Mouse (Mus musculus): ENCODE measurements around the gene Dop1b. TPM values are rescaled to one million over a fixed set of nuclear protein-coding genes. Genes with fewer than 3 reads are reported as not detected.

The Dop1b gene
- polyA plus RNA-seq, 1 experiment from 2014 or later = 8.4 TPM

DNA sequence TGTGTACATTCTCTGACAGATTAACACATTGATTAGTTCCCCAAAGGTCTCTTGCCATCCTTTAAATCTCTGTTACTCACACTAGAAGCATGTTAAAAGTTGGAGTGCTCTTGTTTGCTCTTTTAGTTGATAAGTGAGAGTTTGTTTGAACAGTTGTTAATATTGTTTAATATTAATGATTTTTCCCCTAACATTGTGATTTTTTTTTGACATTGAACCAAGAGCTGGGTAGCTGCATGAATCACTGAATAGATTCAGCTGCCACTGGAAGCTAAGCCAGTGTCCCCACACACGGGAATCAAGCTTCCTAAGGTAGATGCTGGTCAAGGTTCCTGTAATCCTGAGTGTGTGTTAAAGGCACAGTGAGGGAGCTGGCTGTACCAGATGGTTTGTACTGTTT, 31.2 kb downstream of the Dop1b start:
- Histone ChIP-seq H3K27ac (ENCODE audit: low read length) (no peak overlapping the region), H3K4me2 (ENCODE audit: low read depth, low read length) (no peak overlapping the region), H3K4me3 (ENCODE audit: low read length) (no peak overlapping the region), H3K9ac (ENCODE audit: low read length) (no peak overlapping the region), H3K27me3 (ENCODE audit: control insufficient read depth, insufficient read depth, low read length) (no peaks in the 10 kb centered on the region), H3K4me1 (ENCODE audit: control insufficient read depth, insufficient read depth, low read length) (no peaks in the 10 kb centered on the region), H3K9me3 (replicated peaks; ENCODE audit: control insufficient read depth, low read length) (no peaks in the 10 kb centered on the region), H3K36me3 (ENCODE audit: control insufficient read depth, insufficient read depth) (no peaks in the 10 kb centered on the region)
- WGBS = 57% methylated on average over 1 of the region's 1 CpGs
- ATAC-seq (replicated peaks; ENCODE audit: extremely low read depth, insufficient read depth, low FRiP score) = no peak

DNA sequence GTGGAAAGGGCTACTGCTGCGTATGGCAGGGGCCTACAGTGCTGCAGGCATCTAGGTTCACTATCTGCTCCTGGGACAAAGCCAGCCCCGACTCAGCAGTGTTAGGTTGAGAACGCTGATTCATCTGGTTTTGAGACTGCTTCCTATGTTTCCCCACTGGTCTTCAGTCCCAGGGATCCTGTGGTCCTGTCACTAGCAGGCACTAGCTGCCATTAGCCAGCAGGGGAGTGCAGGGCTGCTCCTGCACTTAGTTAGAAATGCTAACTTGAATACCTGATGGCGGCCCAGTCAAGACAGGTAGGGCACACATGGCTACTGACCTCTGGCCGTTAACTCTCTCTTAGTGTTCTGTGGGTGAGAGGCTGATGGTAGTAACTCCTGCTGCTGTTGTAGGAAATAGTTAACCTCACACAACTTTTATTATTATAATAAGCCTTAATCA, 32.4 kb downstream of the Dop1b start:
- H3K9ac ChIP-seq (ENCODE audit: low read length) = no peak overlapping the region
- H3K36me3 ChIP-seq (ENCODE audit: control insufficient read depth, insufficient read depth) = no peaks in the 10 kb centered on the region
- no peaks in the 10 kb centered on the region for H3K27me3 ChIP-seq (ENCODE audit: control insufficient read depth, insufficient read depth, low read length)
- ATAC-seq (replicated peaks; ENCODE audit: extremely low read depth, insufficient read depth, low FRiP score) = no peak
- H3K4me3 ChIP-seq (ENCODE audit: low read length) = no peak overlapping the region
- WGBS = 65% methylated on average over 5 of the region's 5 CpGs
- no peaks in the 10 kb centered on the region for H3K9me3 ChIP-seq (replicated peaks; ENCODE audit: control insufficient read depth, low read length)
- no peaks in the 10 kb centered on the region for H3K4me1 ChIP-seq (ENCODE audit: control insufficient read depth, insufficient read depth, low read length)
- no peak overlapping the region for H3K4me2 ChIP-seq (ENCODE audit: low read depth, low read length)
- no peak overlapping the region for H3K27ac ChIP-seq (ENCODE audit: low read length)

DNA sequence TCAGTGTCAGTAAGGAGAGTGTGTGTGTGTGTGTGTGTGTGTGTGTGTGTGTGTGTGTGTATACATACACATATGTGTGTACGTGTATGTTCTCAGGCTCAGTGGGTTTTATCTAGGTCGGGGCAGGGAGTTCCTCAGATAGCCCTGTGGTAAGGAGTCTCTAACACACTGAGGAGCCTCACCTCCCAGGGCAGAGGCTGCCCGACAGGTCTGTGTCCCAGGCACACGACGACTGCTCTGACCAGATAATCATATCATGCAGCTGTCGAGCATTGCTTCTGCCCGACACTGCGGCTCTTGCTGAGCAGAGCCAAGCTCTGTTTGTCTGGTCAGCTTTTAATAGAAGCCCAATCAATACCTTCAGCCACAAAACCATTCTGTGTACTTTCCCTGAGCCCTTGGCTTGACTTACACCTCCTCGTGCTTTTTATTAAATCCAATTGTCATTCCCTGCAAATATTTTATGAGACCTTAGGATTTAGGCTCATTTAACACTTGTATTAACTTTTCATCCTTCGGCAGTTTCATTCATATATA, 33.2 kb downstream of the Dop1b start:
- 55% methylated on average over 10 of the region's 10 CpGs for WGBS
- no peaks in the 10 kb centered on the region for H3K36me3 ChIP-seq (ENCODE audit: control insufficient read depth, insufficient read depth)
- no peaks in the 10 kb centered on the region for H3K4me1 ChIP-seq (ENCODE audit: control insufficient read depth, insufficient read depth, low read length)
- no peaks in the 10 kb centered on the region for H3K27me3 ChIP-seq (ENCODE audit: control insufficient read depth, insufficient read depth, low read length)
- no peak overlapping the region for H3K4me2 ChIP-seq (ENCODE audit: low read depth, low read length)
- no peak overlapping the region for H3K27ac ChIP-seq (ENCODE audit: low read length)
- H3K9me3 ChIP-seq (replicated peaks; ENCODE audit: control insufficient read depth, low read length) = no peaks in the 10 kb centered on the region
- ATAC-seq (replicated peaks; ENCODE audit: extremely low read depth, insufficient read depth, low FRiP score) = no peak
- H3K4me3 ChIP-seq (ENCODE audit: low read length) = no peak overlapping the region
- H3K9ac ChIP-seq (ENCODE audit: low read length) = no peak overlapping the region

GRCm38 (mm10) chr16:93746397-93746796, 34.7 kb downstream of the Dop1b start:
- Histone ChIP-seq H3K9ac (ENCODE audit: low read length) (no peak overlapping the region), H3K27ac (ENCODE audit: low read length) (no peak overlapping the region), H3K4me1 (ENCODE audit: control insufficient read depth, insufficient read depth, low read length) (no peaks in the 10 kb centered on the region), H3K36me3 (ENCODE audit: control insufficient read depth, insufficient read depth) (no peaks in the 10 kb centered on the region), H3K4me2 (ENCODE audit: low read depth, low read length) (no peak overlapping the region), H3K4me3 (ENCODE audit: low read length) (no peak overlapping the region), H3K9me3 (replicated peaks; ENCODE audit: control insufficient read depth, low read length) (no peaks in the 10 kb centered on the region), H3K27me3 (ENCODE audit: control insufficient read depth, insufficient read depth, low read length) (no peaks in the 10 kb centered on the region)
- WGBS = 45% methylated on average over 8 of the region's 8 CpGs
- no peak for ATAC-seq (replicated peaks; ENCODE audit: extremely low read depth, insufficient read depth, low FRiP score)

- 95% methylated on average over 4 of the region's 4 CpGs for WGBS
- H3K4me3 ChIP-seq (ENCODE audit: low read length) = no peak overlapping the region
- H3K9ac ChIP-seq (ENCODE audit: low read length) = no peak overlapping the region
- no peaks in the 10 kb centered on the region for H3K4me1 ChIP-seq (ENCODE audit: control insufficient read depth, insufficient read depth, low read length)
- H3K27me3 ChIP-seq (ENCODE audit: control insufficient read depth, insufficient read depth, low read length) = no peaks in the 10 kb centered on the region
- H3K27ac ChIP-seq (ENCODE audit: low read length) = no peak overlapping the region
- H3K36me3 ChIP-seq (ENCODE audit: control insufficient read depth, insufficient read depth) = no peaks in the 10 kb centered on the region
- no peak overlapping the region for H3K4me2 ChIP-seq (ENCODE audit: low read depth, low read length)
- no peaks in the 10 kb centered on the region for H3K9me3 ChIP-seq (replicated peaks; ENCODE audit: control insufficient read depth, low read length)
- no peak for ATAC-seq (replicated peaks; ENCODE audit: extremely low read depth, insufficient read depth, low FRiP score)
These were observed 35.3 kb downstream of the Dop1b start for GRCm38 (mm10) chr16:93746957-93747356.

DNA sequence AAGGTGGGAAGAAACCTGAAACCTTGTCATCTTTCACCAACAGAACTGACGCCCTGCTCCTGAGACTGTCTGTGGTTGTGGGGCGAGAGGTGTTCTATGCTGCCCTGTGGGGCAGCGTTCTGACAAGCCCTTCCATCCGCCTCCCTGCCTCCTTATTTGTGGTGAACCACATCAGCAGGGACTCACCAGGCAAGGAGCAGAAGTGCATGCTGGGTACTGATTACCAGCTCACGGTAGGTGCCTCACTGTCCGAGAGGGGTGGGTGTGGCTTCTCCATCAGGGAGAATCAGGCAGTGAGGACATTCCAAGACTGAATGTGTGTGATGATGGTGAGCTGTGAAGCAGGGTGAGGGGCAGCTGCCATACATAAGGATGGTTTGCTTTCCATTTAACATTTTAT, 35.7 kb downstream of the Dop1b start:
- no peaks in the 10 kb centered on the region for H3K36me3 ChIP-seq (ENCODE audit: control insufficient read depth, insufficient read depth)
- WGBS = 70% methylated on average over 6 of the region's 6 CpGs
- no peak for ATAC-seq (replicated peaks; ENCODE audit: extremely low read depth, insufficient read depth, low FRiP score)
- H3K4me1 ChIP-seq (ENCODE audit: control insufficient read depth, insufficient read depth, low read length) = no peaks in the 10 kb centered on the region
- H3K4me3 ChIP-seq (ENCODE audit: low read length) = no peak overlapping the region
- H3K27me3 ChIP-seq (ENCODE audit: control insufficient read depth, insufficient read depth, low read length) = no peaks in the 10 kb centered on the region
- H3K4me2 ChIP-seq (ENCODE audit: low read depth, low read length) = no peak overlapping the region
- no peak overlapping the region for H3K27ac ChIP-seq (ENCODE audit: low read length)
- H3K9me3 ChIP-seq (replicated peaks; ENCODE audit: control insufficient read depth, low read length) = no peaks in the 10 kb centered on the region
- H3K9ac ChIP-seq (ENCODE audit: low read length) = no peak overlapping the region

- H3K4me2 ChIP-seq (ENCODE audit: low read depth, low read length) = no peak overlapping the region
- no peak for ATAC-seq (replicated peaks; ENCODE audit: extremely low read depth, insufficient read depth, low FRiP score)
- no peak overlapping the region for H3K9ac ChIP-seq (ENCODE audit: low read length)
- no peak overlapping the region for H3K27ac ChIP-seq (ENCODE audit: low read length)
- no peak overlapping the region for H3K4me3 ChIP-seq (ENCODE audit: low read length)
- H3K27me3 ChIP-seq (ENCODE audit: control insufficient read depth, insufficient read depth, low read length) = no peaks in the 10 kb centered on the region
- WGBS = 63% methylated on average over 15 of the region's 15 CpGs
- H3K9me3 ChIP-seq (replicated peaks; ENCODE audit: control insufficient read depth, low read length) = no peaks in the 10 kb centered on the region
- 0 out of 2 replicates have a peak, but pooled peaks cover 3% of the 10 kb centered on the region for H3K36me3 ChIP-seq (ENCODE audit: control insufficient read depth, insufficient read depth)
- H3K4me1 ChIP-seq (ENCODE audit: control insufficient read depth, insufficient read depth, low read length) = no peaks in the 10 kb centered on the region
These were observed 37.6 kb downstream of the Dop1b start for GRCm38 (mm10) chr16:93749147-93749910.

GRCm38 (mm10) chr16:93750464-93750863, 38.8 kb downstream of the Dop1b start:
- Histone ChIP-seq H3K4me1 (ENCODE audit: control insufficient read depth, insufficient read depth, low read length) (no peaks in the 10 kb centered on the region), H3K36me3 (ENCODE audit: control insufficient read depth, insufficient read depth) (0 out of 2 replicates have a peak, but pooled peaks cover 3% of the 10 kb centered on the region), H3K27me3 (ENCODE audit: control insufficient read depth, insufficient read depth, low read length) (no peaks in the 10 kb centered on the region), H3K9me3 (replicated peaks; ENCODE audit: control insufficient read depth, low read length) (no peaks in the 10 kb centered on the region), H3K9ac (ENCODE audit: low read length) (no peak overlapping the region), H3K4me2 (ENCODE audit: low read depth, low read length) (no peak overlapping the region), H3K4me3 (ENCODE audit: low read length) (no peak overlapping the region), H3K27ac (ENCODE audit: low read length) (no peak overlapping the region)
- WGBS = 72% methylated on average over 6 of the region's 6 CpGs
- ATAC-seq (replicated peaks; ENCODE audit: extremely low read depth, insufficient read depth, low FRiP score) = no peak

DNA sequence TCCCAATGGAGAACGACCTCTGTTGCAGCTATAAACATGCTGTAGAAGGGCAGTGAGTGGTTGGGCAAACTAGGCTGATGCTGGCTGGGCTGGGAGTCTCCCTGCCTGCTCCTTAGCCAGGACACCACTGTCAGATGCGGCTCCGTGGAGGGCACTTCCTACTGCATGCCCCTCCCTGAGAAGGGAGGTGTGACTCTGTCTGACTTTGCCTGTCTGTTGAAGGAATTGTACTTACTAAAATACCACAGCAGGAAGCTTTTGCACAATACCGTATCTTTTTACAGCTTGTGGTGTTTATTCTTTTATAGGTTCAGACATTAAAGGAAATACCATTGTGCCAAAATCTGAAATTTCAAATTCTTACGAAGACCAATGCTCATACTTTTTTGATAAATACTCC, 40.1 kb downstream of the Dop1b start:
- no peak overlapping the region for H3K27ac ChIP-seq (ENCODE audit: low read length)
- 0 out of 2 replicates have a peak, but pooled peaks cover 3% of the 10 kb centered on the region for H3K36me3 ChIP-seq (ENCODE audit: control insufficient read depth, insufficient read depth)
- 46% methylated on average over 5 of the region's 5 CpGs for WGBS
- no peaks in the 10 kb centered on the region for H3K27me3 ChIP-seq (ENCODE audit: control insufficient read depth, insufficient read depth, low read length)
- no peaks in the 10 kb centered on the region for H3K4me1 ChIP-seq (ENCODE audit: control insufficient read depth, insufficient read depth, low read length)
- H3K9me3 ChIP-seq (replicated peaks; ENCODE audit: control insufficient read depth, low read length) = no peaks in the 10 kb centered on the region
- H3K9ac ChIP-seq (ENCODE audit: low read length) = no peak overlapping the region
- no peak overlapping the region for H3K4me3 ChIP-seq (ENCODE audit: low read length)
- H3K4me2 ChIP-seq (ENCODE audit: low read depth, low read length) = no peak overlapping the region
- ATAC-seq (replicated peaks; ENCODE audit: extremely low read depth, insufficient read depth, low FRiP score) = no peak

All from heart, embryonic 16.5 days (tissue).